Mouse (Mus musculus) gastrocnemius, postnatal 14 days (tissue): ENCODE data around the gene Zbtb33. TPM values are rescaled to one million over a fixed set of nuclear protein-coding genes. Genes with fewer than 3 reads are reported as not detected.

ENCODE experiments used
- microRNA-seq, 2 experiments: library from miRNA; unstranded; fragments of <30 nt; microRNA quantifications; one replicate each; pipeline ENCODE4 v1.2.0; 2021
- total RNA-seq, 2 experiments: library from RNA; stranded (reverse); gene quantifications; 2 replicates each; pipeline ENCODE4 v1.2.3; 2021

Gene Zbtb33
- total RNA-seq, 2 experiments from 2014 or later = 6.8 to 7.3 TPM

Small RNAs within 50 kb of the gene (microRNA-seq; reads per million reads assigned to microRNA genes)
- 0 to 0.50 reads per million in 2 experiments for gene Mir3110

Other genes starting within 250 kb of the Zbtb33 start
- gene Btg1-ps1, start 171.0 kb upstream of the Zbtb33 start, total RNA-seq = not detected
- not detected for gene Btg1-ps2, start 146.7 kb upstream of the Zbtb33 start, total RNA-seq
- not detected for gene Rhox10, start 123.3 kb upstream of the Zbtb33 start, total RNA-seq
- not detected for gene Rhox11, start 104.7 kb upstream of the Zbtb33 start, total RNA-seq
- not detected for gene Rhox12, start 78.9 kb upstream of the Zbtb33 start, total RNA-seq
- not detected for gene Rhox13, start 68.6 kb upstream of the Zbtb33 start, total RNA-seq
- 1 to 10 TPM; 2.8 to 4.4 TPM for gene Tmem255a, start 62.6 kb downstream of the Zbtb33 start, total RNA-seq
- gene Atp1b4, start 126.4 kb downstream of the Zbtb33 start, total RNA-seq = 10 to 100 TPM; 69.2 to 90.6 TPM